Mouse (Mus musculus) hindbrain, postnatal 0 days (tissue): ENCODE measurements around the gene Snx10. TPM values are rescaled to one million over a fixed set of nuclear protein-coding genes. Genes with fewer than 3 reads are reported as not detected.
A peak's percentile ranks its signal among the peaks of the same experiment; 100 is the strongest.

Source experiments
- ATAC-seq: fragments of 200-750 bp; cut with Nextera tagmentation; 2 replicates; pipeline ENCODE4 v1.8.0; 2017; ENCODE audit warnings: mild to moderate bottlenecking, moderate TSS enrichment, moderate library complexity
- DNase-seq: peaks from one replicate; pipeline ENCODE4 v3.0.0-alpha.2; 2015; ENCODE audit warnings: low spot score
- H3K27ac ChIP-seq: fragments of 300-500 bp; sonication (generic); 2 replicates; pipeline ENCODE4 v1.5.1; 2014; ENCODE audit warnings: mild to moderate bottlenecking
- H3K27me3 ChIP-seq: fragments of 300-500 bp; sonication (generic); 2 replicates; pipeline ENCODE4 v1.6.1; 2014; ENCODE audit warnings: low read length, mixed read lengths; ENCODE audit not compliant: insufficient read depth
- H3K36me3 ChIP-seq: fragments of 300-500 bp; sonication (generic); 2 replicates; pipeline ENCODE4 v1.6.1; 2014; ENCODE audit warnings: low read length, mixed read lengths; ENCODE audit not compliant: insufficient read depth
- H3K4me1 ChIP-seq: fragments of 300-500 bp; sonication (generic); 2 replicates; pipeline ENCODE4 v1.6.1; 2014; ENCODE audit warnings: antibody characterized with exemption, low read length, mixed read lengths; ENCODE audit not compliant: insufficient read depth
- H3K4me2 ChIP-seq: fragments of 300-500 bp; sonication (generic); 2 replicates; pipeline ENCODE4 v1.6.1; 2014; ENCODE audit warnings: low read depth, mild to moderate bottlenecking, low read length, moderate library complexity, mixed read lengths
- H3K4me3 ChIP-seq: fragments of 300-500 bp; sonication (generic); 2 replicates; pipeline ENCODE4 v1.5.1; 2014; ENCODE audit warnings: low read length
- H3K9ac ChIP-seq: fragments of 300-500 bp; sonication (generic); replicated peaks from 2 replicates; pipeline ENCODE4 v1.6.1; 2014; ENCODE audit warnings: mild to moderate bottlenecking, low read length, moderate library complexity, mixed read lengths
- H3K9me3 ChIP-seq: fragments of 300-500 bp; sonication (generic); 2 replicates; pipeline ENCODE4 v1.6.1; 2016; ENCODE audit warnings: low read length, mixed read lengths
- CTCF ChIP-seq: IDR thresholded peaks from 2 replicates; pipeline ENCODE4 v1.5.1; 2016; ENCODE audit warnings: antibody characterized with exemption, control low read depth, low read depth
- WGBS: fragments of 180-500 bp; shearing (Covaris S2); extraction: QIAGEN DNeasy Blood & Tissue Kit; methylation state at CpG from one replicate; pipeline ENCODE4 v1.1.7; 2014; 5-methylcytosine and 5-hydroxymethylcytosine counted together
- polyA plus RNA-seq: library from polyadenylated mRNA; unstranded; fragments of >200 nt; fragmentation: Nextera tagmentation; extraction: Ambion mirVana; gene quantifications from 2 replicates; pipeline ENCODE4 v1.2.1, GENCODE M21; 2015
- total RNA-seq: library from RNA; depleted of rRNA; stranded (reverse); fragments of >200 nt; gene quantifications from 2 replicates; pipeline ENCODE4 v1.2.3, GENCODE M21; 2014

The Snx10 gene
- total and polyA plus RNA-seq, 2 experiments from 2014 or later, result 45.5 to 75.2 TPM

- Histone ChIP-seq H3K9me3 (no peaks in the 10 kb centered on the region), H3K4me2 (no peak overlapping the region), H3K9ac (no peak overlapping the region), H3K27me3 (no peaks in the 10 kb centered on the region), H3K36me3 (peaks cover 7% of the 10 kb centered on the region), H3K27ac (no peak overlapping the region), H3K4me1 (no peaks in the 10 kb centered on the region), H3K4me3 (no peak overlapping the region)
- ATAC-seq, result no peak
- DNase-seq, result no peak
- TF ChIP-seq CTCF, result no peak
- WGBS, result 94% methylated on average over 5 of the region's 5 CpGs
Observed at GRCm38 (mm10) chr6:51486731-51487130, 37.0 kb upstream of the Snx10 start.

- Histone ChIP-seq H3K4me3 (no peak overlapping the region), H3K4me2 (no peak overlapping the region), H3K27me3 (no peaks in the 10 kb centered on the region), H3K9ac (no peak overlapping the region), H3K9me3 (no peaks in the 10 kb centered on the region), H3K27ac (no peak overlapping the region), H3K36me3 (no peaks in the 10 kb centered on the region), H3K4me1 (no peaks in the 10 kb centered on the region)
- 33% methylated on average over 2 of the region's 2 CpGs for WGBS
- DNase-seq, result peak; percentile 34
- ATAC-seq, result peak; percentile 63; the same call in 1 of the 2 replicates
- TF ChIP-seq CTCF, result no peak
Observed at GRCm38 (mm10) chr6:51489787-51490186, 33.9 kb upstream of the Snx10 start.

GRCm38 (mm10) chr6:51497321-51498111 lies 26.2 kb upstream of the Snx10 start:
- no peak overlapping the region for H3K9ac ChIP-seq
- H3K27ac ChIP-seq, result no peak overlapping the region
- DNase-seq (no peak), ATAC-seq (no peak)
- no peak for TF ChIP-seq CTCF
- WGBS, result 82% methylated on average over 8 of the region's 8 CpGs
- no peaks in the 10 kb centered on the region for H3K9me3 ChIP-seq
- H3K27me3 ChIP-seq, result no peaks in the 10 kb centered on the region
- H3K4me1 ChIP-seq, result no peaks in the 10 kb centered on the region
- H3K4me2 ChIP-seq, result no peak overlapping the region
- H3K36me3 ChIP-seq, result no peaks in the 10 kb centered on the region
- no peak overlapping the region for H3K4me3 ChIP-seq

DNA sequence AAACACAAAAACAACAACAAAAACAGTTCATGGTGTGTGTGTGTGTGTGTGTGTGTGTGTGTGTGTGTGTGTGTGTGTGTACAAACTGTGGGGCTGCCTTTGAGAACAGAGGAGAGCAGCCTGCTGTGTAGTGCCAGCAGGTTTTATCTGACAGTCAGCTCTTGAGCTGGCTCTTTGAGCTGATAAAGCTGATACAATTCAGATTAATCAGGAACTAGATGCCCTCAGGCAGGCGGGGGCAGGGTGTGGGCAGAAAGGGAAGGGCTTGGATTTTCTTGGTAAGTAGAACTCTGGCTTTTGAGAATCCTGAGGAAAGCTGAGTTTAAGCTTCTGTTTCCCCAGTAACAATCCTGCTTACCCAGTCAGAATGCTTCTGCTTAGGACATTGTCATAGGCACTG lies 18.0 kb upstream of the Snx10 start:
- Histone ChIP-seq H3K4me2 (no peak overlapping the region), H3K27ac (no peak overlapping the region), H3K4me1 (0 out of 2 replicates have a peak, but pooled peaks cover 5% of the 10 kb centered on the region), H3K36me3 (no peaks in the 10 kb centered on the region), H3K9ac (no peak overlapping the region), H3K9me3 (no peaks in the 10 kb centered on the region), H3K27me3 (no peaks in the 10 kb centered on the region), H3K4me3 (no peak overlapping the region)
- DNase-seq, result no peak
- no peak for TF ChIP-seq CTCF
- ATAC-seq, result no peak
- 57% methylated on average over 1 of the region's 1 CpGs for WGBS

DNA sequence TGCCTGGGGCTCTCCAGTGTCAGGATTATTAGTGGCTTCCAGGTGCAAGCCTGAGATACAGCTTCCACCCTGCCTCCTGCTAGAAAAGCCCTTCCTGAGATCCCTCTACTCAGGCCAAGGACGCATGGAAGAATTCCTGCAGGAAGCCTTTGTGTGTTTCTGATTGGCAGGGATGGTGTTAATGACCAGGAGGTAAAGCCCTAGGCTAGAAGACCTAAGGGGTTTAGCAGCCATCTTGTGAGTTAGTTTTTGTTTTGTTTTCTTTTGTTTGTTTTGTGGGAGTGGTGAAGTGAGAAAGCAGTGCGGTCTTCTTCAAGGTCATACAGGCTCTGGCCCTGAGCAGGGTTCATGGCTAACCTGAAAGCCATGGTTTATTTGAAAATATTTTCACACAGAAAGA lies 16.1 kb upstream of the Snx10 start:
- no peak for ATAC-seq
- no peak overlapping the region for H3K27ac ChIP-seq
- WGBS, result 75% methylated on average over 2 of the region's 2 CpGs

GRCm38 (mm10) chr6:51508750-51509648 lies 14.7 kb upstream of the Snx10 start:
- H3K4me3 ChIP-seq, result peak overlapping the region; percentile 29
- TF ChIP-seq CTCF, result peak; percentile 81
- ATAC-seq (peak; percentile 88), DNase-seq (peak; percentile 89)
- H3K27ac ChIP-seq, result peak overlapping the region; percentile 1; the same call in 1 of the 2 replicates
- WGBS, result 25% methylated on average over 18 of the region's 18 CpGs
- no peaks in the 10 kb centered on the region for H3K9me3 ChIP-seq
- H3K27me3 ChIP-seq, result no peaks in the 10 kb centered on the region
- 0 out of 2 replicates have a peak, but pooled peaks cover 5% of the 10 kb centered on the region for H3K4me1 ChIP-seq
- H3K36me3 ChIP-seq, result no peaks in the 10 kb centered on the region
- no peak overlapping the region; the same call in 1 of the 2 replicates for H3K9ac ChIP-seq
- H3K4me2 ChIP-seq, result peak overlapping the region; percentile 47

More for the DNA sequence above, 16.1 kb upstream of the Snx10 start:
- no peak for TF ChIP-seq CTCF
- Histone ChIP-seq H3K4me1 (0 out of 2 replicates have a peak, but pooled peaks cover 5% of the 10 kb centered on the region), H3K36me3 (no peaks in the 10 kb centered on the region), H3K4me2 (no peak overlapping the region), H3K27me3 (no peaks in the 10 kb centered on the region), H3K4me3 (no peak overlapping the region), H3K9me3 (no peaks in the 10 kb centered on the region), H3K9ac (no peak overlapping the region)
- no peak for DNase-seq
